Mouse (Mus musculus) myocyte (in vitro differentiated cells): ENCODE measurements around the gene Tbc1d9b. TPM values are rescaled to one million over a fixed set of nuclear protein-coding genes. Genes with fewer than 3 reads are reported as not detected.

Experiments
- H3K27me3 ChIP-seq: one replicate; pipeline ENCODE4 v1.6.1; 2011; ENCODE audit not compliant: control insufficient read depth, insufficient read depth, insufficient read length
- H3K36me3 ChIP-seq: one replicate; pipeline ENCODE4 v1.6.1; 2011; ENCODE audit not compliant: control insufficient read depth, insufficient read depth
- H3K4me2 ChIP-seq: one replicate; pipeline ENCODE4 v1.6.1; 2011; ENCODE audit warnings: low read depth, control low read depth
- H3K4me3 ChIP-seq: one replicate; pipeline ENCODE4 v1.5.1; 2011; ENCODE audit warnings: mild to moderate bottlenecking, control low read depth, moderate library complexity
- H3K79me2 ChIP-seq: one replicate; pipeline ENCODE4 v1.6.1; 2011; ENCODE audit not compliant: control insufficient read depth, insufficient read depth
- H3ac ChIP-seq: one replicate; pipeline ENCODE4 v1.6.1; 2011; ENCODE audit not compliant: control insufficient read depth, insufficient read length
- CEBPB ChIP-seq: IDR thresholded peaks from 2 replicates; pipeline ENCODE4 v1.6.1; 2011; ENCODE audit warnings: mild to moderate bottlenecking, moderate library complexity; ENCODE audit not compliant: poor library complexity, insufficient read depth, severe bottlenecking
- E2F4 ChIP-seq: IDR thresholded peaks from one replicate; pipeline ENCODE4 v1.6.1; 2011; ENCODE audit warnings: mild to moderate bottlenecking, control low read depth, moderate library complexity; ENCODE audit not compliant: insufficient read depth
- MAX ChIP-seq: IDR thresholded peaks from one replicate; pipeline ENCODE4 v1.6.1; 2011; ENCODE audit warnings: low read depth, mild to moderate bottlenecking, control low read depth
- MYOD1 ChIP-seq, 3 experiments: IDR thresholded peaks; one replicate each; pipeline ENCODE4 v1.6.1; 2011; ENCODE audit warnings: control low read depth in 2 of 3, low read depth in 2 of 3, mild to moderate bottlenecking in 2 of 3, moderate library complexity in 1 of 3; ENCODE audit not compliant: insufficient read length in 2 of 3, control insufficient read depth in 1 of 3
- MYOG ChIP-seq, 3 experiments: IDR thresholded peaks; one replicate each; pipeline ENCODE4 v1.6.1; 2011; ENCODE audit warnings: control low read depth in 2 of 3, low read depth in 2 of 3, mild to moderate bottlenecking in 2 of 3; ENCODE audit not compliant: insufficient read length in 2 of 3, control insufficient read depth in 1 of 3, insufficient read depth in 1 of 3
- POLR2A ChIP-seq: IDR thresholded peaks from one replicate; pipeline ENCODE4 v1.6.1; 2011; ENCODE audit warnings: low read depth, mild to moderate bottlenecking, control low read depth, moderate library complexity; ENCODE audit not compliant: insufficient read length
- POLR2AphosphoS2 ChIP-seq: IDR thresholded peaks from one replicate; pipeline ENCODE4 v1.6.1; 2011; ENCODE audit warnings: low read depth, control low read depth; ENCODE audit not compliant: insufficient read length
- REST ChIP-seq: IDR thresholded peaks from one replicate; pipeline ENCODE4 v1.6.1; 2011; ENCODE audit warnings: mild to moderate bottlenecking, control low read depth, moderate library complexity; ENCODE audit not compliant: insufficient read depth, insufficient read length
- SRF ChIP-seq: IDR thresholded peaks from one replicate; pipeline ENCODE4 v1.6.1; 2011; ENCODE audit warnings: low read depth; ENCODE audit not compliant: control insufficient read depth, insufficient read length
- TCF12 ChIP-seq: IDR thresholded peaks from one replicate; pipeline ENCODE4 v1.6.1; 2011; ENCODE audit warnings: mild to moderate bottlenecking, control low read depth; ENCODE audit not compliant: poor library complexity, insufficient read depth, severe bottlenecking
- TCF3 ChIP-seq: IDR thresholded peaks from one replicate; pipeline ENCODE4 v1.6.1; 2011; ENCODE audit warnings: low read depth, control low read depth; ENCODE audit not compliant: insufficient read length
- USF1 ChIP-seq: IDR thresholded peaks from one replicate; pipeline ENCODE4 v1.6.1; 2011; ENCODE audit warnings: low read depth, mild to moderate bottlenecking, control low read depth, moderate library complexity
- polyA plus RNA-seq: library from polyadenylated mRNA; unstranded; fragments of >200 nt; fragmentation: generic; extraction: Trizol; gene quantifications from one replicate; pipeline ENCODE4 v1.2.1, GENCODE M21; 2012; ENCODE audit warnings: missing spikeins

Tbc1d9b gene
- 36.6 TPM for polyA plus RNA-seq

DNA sequence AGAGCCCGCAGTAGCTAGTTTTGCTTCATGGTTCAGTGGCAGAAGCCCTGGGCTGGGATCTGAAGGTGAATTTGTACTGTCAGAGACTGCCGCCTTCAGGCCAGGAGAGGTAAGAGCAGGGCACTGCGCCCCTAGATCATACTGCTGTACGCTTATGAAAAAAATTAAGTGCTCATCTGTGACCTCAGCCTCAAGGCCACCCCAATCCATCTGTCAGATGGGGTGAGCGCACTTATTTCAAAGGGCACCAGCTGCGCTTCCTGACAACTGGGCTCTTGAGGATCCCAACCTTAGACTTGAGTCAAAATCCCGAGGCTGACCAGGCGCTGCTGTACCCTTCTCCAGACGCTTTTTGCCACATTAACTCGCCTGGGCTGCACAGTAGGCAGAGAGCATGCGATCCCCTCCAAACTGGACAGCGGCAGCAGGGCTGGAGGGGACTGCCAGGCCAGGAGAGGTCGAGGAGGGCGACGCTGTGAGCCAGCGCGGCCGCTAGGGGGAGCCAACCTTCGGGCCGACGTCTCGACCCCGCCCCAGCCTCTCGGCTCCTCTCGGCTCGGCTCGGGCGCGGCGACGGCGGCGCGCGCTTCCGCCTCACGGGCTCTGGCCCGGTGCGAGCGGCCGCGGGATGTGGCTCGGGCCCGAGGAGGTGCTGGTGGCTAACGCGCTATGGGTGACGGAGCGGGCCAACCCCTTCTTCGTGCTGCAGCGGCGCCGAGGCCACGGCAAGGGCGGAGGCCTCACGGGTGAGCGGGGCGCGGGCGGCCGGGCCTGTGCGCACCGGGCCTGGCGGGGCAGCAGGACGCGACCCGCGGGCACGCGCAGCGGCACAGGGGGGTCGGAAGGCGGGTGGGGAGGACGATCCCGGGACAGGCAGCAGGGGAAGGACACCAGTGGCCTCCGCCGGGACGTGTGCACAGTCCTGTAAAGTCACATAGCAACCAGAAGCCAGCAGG is at the start of gene Tbc1d9b:
Tbc1d9b (plus strand) TSS at position 586 of the 956 bp plus-strand sequence.
- H3K36me3 ChIP-seq, result peaks cover 2% of the 10 kb centered on the region
- H3K27me3 ChIP-seq, result no peaks in the 10 kb centered on the region
- H3K4me3 ChIP-seq, result peak within 1 kb of the TSS; percentile 73

GRCm38 (mm10) chr11:50086211-50086610 is 45.0 kb upstream of the Tbc1d9b start:
- H3K36me3 ChIP-seq, result no peaks in the 10 kb centered on the region
- no peaks in the 10 kb centered on the region for H3K79me2 ChIP-seq
- TF ChIP-seq TCF3 (no peak), POLR2A (no peak), USF1 (no peak), MAX (no peak), E2F4 (no peak)
- no peak overlapping the region for H3K4me3 ChIP-seq
- H3K27me3 ChIP-seq, result peaks cover 10% of the 10 kb centered on the region
- no peak overlapping the region for H3K4me2 ChIP-seq
- H3ac ChIP-seq, result no peak overlapping the region

More for the DNA sequence above, at the start of gene Tbc1d9b:
- H3K4me2 ChIP-seq, result peak within 1 kb of the TSS; percentile 99
- H3K79me2 ChIP-seq, result peaks cover 9% of the 10 kb centered on the region
- TF ChIP-seq MYOD1 (IDR thresholded peaks at IDR 0.05; ENCODE audit: control insufficient read depth in 1 of 3, insufficient read length in 2 of 3, low read depth in 2 of 3) (no peak), USF1 (no peak), MAX (no peak), CEBPB (no peak), MYOG (IDR thresholded peaks at IDR 0.05; ENCODE audit: control insufficient read depth in 1 of 3, insufficient read depth in 1 of 3, insufficient read length in 2 of 3, low read depth in 2 of 3) (peak in 1 of 3 experiments; percentile 11), TCF12 (no peak), REST (peak; percentile 57), TCF3 (no peak), POLR2AphosphoS2 (peak; percentile 72), SRF (peak; percentile 38), POLR2A (peak; percentile 87), E2F4 (no peak)
- H3ac ChIP-seq, result peak within 1 kb of the TSS; percentile 90

GRCm38 (mm10) chr11:50089840-50090239 is 41.4 kb upstream of the Tbc1d9b start:
- no peak overlapping the region for H3K4me3 ChIP-seq
- H3K79me2 ChIP-seq, result no peaks in the 10 kb centered on the region
- no peak overlapping the region for H3ac ChIP-seq
- no peak for TF ChIP-seq POLR2A
- no peak for TF ChIP-seq E2F4
- no peak for TF ChIP-seq TCF3
- TF ChIP-seq POLR2AphosphoS2, result no peak
- TF ChIP-seq TCF12, result no peak
- TF ChIP-seq REST, result no peak
- no peak for TF ChIP-seq CEBPB
- TF ChIP-seq MAX, result no peak
- no peak for TF ChIP-seq MYOG (IDR thresholded peaks at IDR 0.05; ENCODE audit: control insufficient read depth in 1 of 3, insufficient read depth in 1 of 3, insufficient read length in 2 of 3, low read depth in 2 of 3)
- no peak for TF ChIP-seq MYOD1 (IDR thresholded peaks at IDR 0.05; ENCODE audit: control insufficient read depth in 1 of 3, insufficient read length in 2 of 3, low read depth in 2 of 3)
- no peak for TF ChIP-seq USF1
- no peak for TF ChIP-seq SRF
- no peak overlapping the region for H3K4me2 ChIP-seq
- no peaks in the 10 kb centered on the region for H3K36me3 ChIP-seq
- peaks cover 14% of the 10 kb centered on the region for H3K27me3 ChIP-seq

DNA sequence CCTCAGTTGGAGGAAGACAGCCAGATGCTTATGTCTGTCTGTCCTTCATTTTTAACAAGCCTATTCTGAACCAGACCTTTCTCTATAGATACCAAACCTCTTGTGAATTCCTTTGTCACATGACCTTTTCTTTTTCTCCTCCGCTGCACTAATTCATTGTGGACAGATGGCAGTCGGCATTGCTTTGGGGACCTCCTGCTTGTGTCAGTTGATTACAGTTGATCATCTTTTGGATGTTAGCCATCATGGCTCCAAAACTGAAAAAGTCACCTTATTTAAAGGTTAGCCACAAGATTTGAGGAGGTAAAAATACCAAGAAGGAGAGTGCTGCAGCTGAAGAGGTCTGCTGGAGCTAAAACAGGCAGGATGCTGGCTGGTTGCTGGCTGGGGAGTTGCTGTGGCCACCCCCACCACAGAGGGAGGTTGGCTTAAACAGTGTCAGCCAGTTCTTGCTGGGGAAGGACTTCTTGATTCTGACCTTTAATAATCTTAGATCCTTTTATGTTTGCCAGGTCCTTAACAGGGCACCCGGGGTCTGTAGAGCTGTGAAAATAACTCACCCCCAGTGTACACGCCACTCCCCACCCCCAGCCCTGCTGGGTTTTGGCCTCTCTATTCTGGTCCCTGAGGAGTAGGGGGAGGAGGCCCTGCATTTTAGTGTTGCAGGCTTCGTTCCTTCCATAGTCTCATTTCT is 40.1 kb upstream of the Tbc1d9b start:
- no peak overlapping the region for H3K4me3 ChIP-seq
- H3K4me2 ChIP-seq, result no peak overlapping the region
- peaks cover 10% of the 10 kb centered on the region for H3K27me3 ChIP-seq
- TF ChIP-seq USF1 (no peak), MYOD1 (IDR thresholded peaks at IDR 0.05; ENCODE audit: control insufficient read depth in 1 of 3, insufficient read length in 2 of 3, low read depth in 2 of 3) (no peak), SRF (no peak), POLR2AphosphoS2 (no peak), MAX (no peak), E2F4 (no peak), TCF12 (no peak), MYOG (IDR thresholded peaks at IDR 0.05; ENCODE audit: control insufficient read depth in 1 of 3, insufficient read depth in 1 of 3, insufficient read length in 2 of 3, low read depth in 2 of 3) (no peak), TCF3 (no peak), POLR2A (no peak), CEBPB (no peak), REST (no peak)
- no peaks in the 10 kb centered on the region for H3K79me2 ChIP-seq
- no peak overlapping the region for H3ac ChIP-seq
- H3K36me3 ChIP-seq, result no peaks in the 10 kb centered on the region
